Mouse (Mus musculus): ENCODE measurements around the gene Gm21671. TPM values are rescaled to one million over a fixed set of nuclear protein-coding genes. Genes with fewer than 3 reads are reported as not detected.

The Gm21671 gene
- not detected in 4 replicates for total RNA-seq (2023; ENCODE audit: inconsistent age)

GRCm38 (mm10) chr5:25954317-25954716 is at the start of gene Gm21671:
Gene Gm21671 (minus strand): TSS chr5:25954417.

GRCm38 (mm10) chr5:25988550-25988949 is 34.3 kb upstream of the Gm21671 start, which contains the start of gene Gm21698:
Gene Gm21698 (minus strand): TSS chr5:25988650.

GRCm38 (mm10) chr5:25972563-25972962 is 18.3 kb upstream of the Gm21671 start, which contains the start of gene Gm21680:
Gene Gm21680 (minus strand): TSS chr5:25972663.

GRCm38 (mm10) chr5:25942281-25942680 is 11.9 kb downstream of the Gm21671 start, which contains the start of gene Gm21663:
Gene Gm21663 (minus strand): TSS chr5:25942381.

Other genes with a start within 250 kb of the Gm21671 start
- gene Xrcc2, start 248.6 kb downstream of the Gm21671 start, total RNA-seq (2023; ENCODE audit: inconsistent age), result 10.0 to 12.9 TPM (median 11.6 TPM) in 4 replicates
- gene Actr3b, start 194.4 kb downstream of the Gm21671 start, total RNA-seq (2023; ENCODE audit: inconsistent age), result 5.1 to 10.1 TPM (median 8.1 TPM) in 4 replicates
- gene Gm21663, start 12.0 kb downstream of the Gm21671 start, total RNA-seq (2023; ENCODE audit: inconsistent age), result not detected in 4 replicates
- gene Gm21680, start 18.2 kb upstream of the Gm21671 start, total RNA-seq (2023; ENCODE audit: inconsistent age), result not detected in 4 replicates
- not detected in 4 replicates for gene Gm21698, start 34.2 kb upstream of the Gm21671 start, total RNA-seq (2023; ENCODE audit: inconsistent age)
- not detected in 4 replicates for gene Gm1979, start 50.4 kb upstream of the Gm21671 start, total RNA-seq (2023; ENCODE audit: inconsistent age)
- not detected in 4 replicates for gene Gm5862, start 68.5 kb upstream of the Gm21671 start, total RNA-seq (2023; ENCODE audit: inconsistent age)
- gene Speer4a, start 85.1 kb upstream of the Gm21671 start, total RNA-seq (2023; ENCODE audit: inconsistent age), result not detected in 4 replicates
- gene Gm7347, start 104.2 kb upstream of the Gm21671 start, total RNA-seq (2023; ENCODE audit: inconsistent age), result not detected in 4 replicates
- not detected in 4 replicates for gene Gm10471, start 134.9 kb upstream of the Gm21671 start, total RNA-seq (2023; ENCODE audit: inconsistent age)
- not detected in 4 replicates for gene 5031410I06Rik, start 150.9 kb upstream of the Gm21671 start, total RNA-seq (2023; ENCODE audit: inconsistent age)
- gene Gm10220, start 167.0 kb upstream of the Gm21671 start, total RNA-seq (2023; ENCODE audit: inconsistent age), result not detected in 4 replicates

Measured in B cell, adult (primary cell).